Mouse (Mus musculus) forebrain, embryonic 14.5 days (tissue): ENCODE results near the gene Itga9. TPM values are rescaled to one million over a fixed set of nuclear protein-coding genes. Genes with fewer than 3 reads are reported as not detected.

Source experiments
- ATAC-seq: fragments of 200-750 bp; cut with Nextera tagmentation; 2 replicates; pipeline ENCODE4 v1.8.0; 2017; ENCODE audit warnings: mild to moderate bottlenecking, moderate library complexity
- DNase-seq: peaks from one replicate; pipeline ENCODE4 v3.0.0-alpha.2; 2015; ENCODE audit warnings: low spot score
- H3K27ac ChIP-seq: fragments of 300-500 bp; sonication (generic); 2 replicates; pipeline ENCODE4 v1.5.1; 2014; ENCODE audit warnings: low read depth, mild to moderate bottlenecking, control low read depth, low read length, moderate library complexity
- H3K27me3 ChIP-seq: fragments of 300-500 bp; sonication (generic); replicated peaks from 2 replicates; pipeline ENCODE4 v1.6.1; 2014; ENCODE audit warnings: low read length, control low read depth, mixed read lengths; ENCODE audit not compliant: control insufficient read depth, insufficient read depth
- H3K36me3 ChIP-seq: fragments of 300-500 bp; sonication (generic); 2 replicates; pipeline ENCODE4 v1.6.1; 2014; ENCODE audit warnings: low read length, control low read depth; ENCODE audit not compliant: control insufficient read depth, insufficient read depth
- H3K4me1 ChIP-seq: fragments of 300-500 bp; sonication (generic); 2 replicates; pipeline ENCODE4 v1.6.1; 2014; ENCODE audit warnings: antibody characterized with exemption, low read length, control low read depth; ENCODE audit not compliant: control insufficient read depth, insufficient read depth
- H3K4me2 ChIP-seq: fragments of 300-500 bp; sonication (generic); 2 replicates; pipeline ENCODE4 v1.6.1; 2014; ENCODE audit warnings: mild to moderate bottlenecking, control low read depth, low read length
- H3K4me3 ChIP-seq: fragments of 300-500 bp; sonication (generic); 2 replicates; pipeline ENCODE4 v1.5.1; 2014; ENCODE audit warnings: low read depth, low read length, control low read depth
- H3K9ac ChIP-seq: fragments of 300-500 bp; sonication (generic); 2 replicates; pipeline ENCODE4 v1.6.1; 2014; ENCODE audit warnings: mild to moderate bottlenecking, low read length, control low read depth, moderate library complexity
- H3K9me3 ChIP-seq: fragments of 300-500 bp; sonication (generic); replicated peaks from 2 replicates; pipeline ENCODE4 v1.6.1; 2016; ENCODE audit warnings: low read length, control low read depth, mixed read lengths; ENCODE audit not compliant: control insufficient read depth
- WGBS: fragments of 180-500 bp; shearing (Covaris S2); extraction: QIAGEN DNeasy Blood & Tissue Kit; methylation state at CpG from one replicate; pipeline ENCODE4 v1.1.7; 2014; 5-methylcytosine and 5-hydroxymethylcytosine counted together
- polyA plus RNA-seq: library from polyadenylated mRNA; unstranded; fragments of >200 nt; fragmentation: Nextera tagmentation; extraction: Ambion mirVana; gene quantifications from 2 replicates; pipeline ENCODE4 v1.2.1, GENCODE M21; 2014

Gene Itga9
- polyA plus RNA-seq, 1 experiment from 2014 or later = 0.88 TPM

GRCm38 (mm10) chr9:118942030-118942429 lies 335.5 kb downstream of the Itga9 start:
- no peaks in the 10 kb centered on the region for H3K4me1 ChIP-seq
- H3K36me3 ChIP-seq = no peaks in the 10 kb centered on the region
- H3K9ac ChIP-seq = no peak overlapping the region
- no peaks in the 10 kb centered on the region for H3K9me3 ChIP-seq
- H3K4me3 ChIP-seq = no peak overlapping the region
- H3K27me3 ChIP-seq = no peaks in the 10 kb centered on the region
- ATAC-seq (no peak), DNase-seq (no peak)
- no peak overlapping the region for H3K27ac ChIP-seq
- H3K4me2 ChIP-seq = no peak overlapping the region
- 88% methylated on average over 4 of the region's 4 CpGs for WGBS

GRCm38 (mm10) chr9:118943941-118944340 lies 337.5 kb downstream of the Itga9 start:
- no peaks in the 10 kb centered on the region for H3K27me3 ChIP-seq
- no peak overlapping the region for H3K4me2 ChIP-seq
- no peak overlapping the region for H3K4me3 ChIP-seq
- H3K4me1 ChIP-seq = no peaks in the 10 kb centered on the region
- no peaks in the 10 kb centered on the region for H3K36me3 ChIP-seq
- ATAC-seq (no peak), DNase-seq (no peak)
- H3K9ac ChIP-seq = no peak overlapping the region
- no peak overlapping the region for H3K27ac ChIP-seq
- no peaks in the 10 kb centered on the region for H3K9me3 ChIP-seq
- 60% methylated on average over 5 of the region's 5 CpGs for whole genome bisulfite sequencing

GRCm38 (mm10) chr9:118944388-118944787 lies 337.9 kb downstream of the Itga9 start:
- ATAC-seq (no peak), DNase-seq (no peak)
- H3K4me1 ChIP-seq = no peaks in the 10 kb centered on the region
- H3K4me2 ChIP-seq = no peak overlapping the region
- H3K4me3 ChIP-seq = no peak overlapping the region
- H3K9me3 ChIP-seq = no peaks in the 10 kb centered on the region
- no peaks in the 10 kb centered on the region for H3K27me3 ChIP-seq
- H3K27ac ChIP-seq = no peak overlapping the region
- 78% methylated on average over 12 of the region's 12 CpGs for WGBS
- no peak overlapping the region for H3K9ac ChIP-seq
- no peaks in the 10 kb centered on the region for H3K36me3 ChIP-seq

GRCm38 (mm10) chr9:118948486-118948885 lies 342.0 kb downstream of the Itga9 start:
- H3K27ac ChIP-seq = no peak overlapping the region
- H3K36me3 ChIP-seq = no peaks in the 10 kb centered on the region
- no peak for DNase-seq
- H3K4me1 ChIP-seq = no peaks in the 10 kb centered on the region
- no peak overlapping the region for H3K4me2 ChIP-seq
- H3K9me3 ChIP-seq = no peaks in the 10 kb centered on the region
- 92% methylated on average over 5 of the region's 5 CpGs for WGBS
- no peak overlapping the region for H3K9ac ChIP-seq
- H3K4me3 ChIP-seq = no peak overlapping the region
- no peaks in the 10 kb centered on the region for H3K27me3 ChIP-seq
- no peak for ATAC-seq

GRCm38 (mm10) chr9:118949124-118949523 lies 342.6 kb downstream of the Itga9 start:
- no peaks in the 10 kb centered on the region for H3K4me1 ChIP-seq
- DNase-seq = no peak
- ATAC-seq = no peak

GRCm38 (mm10) chr9:118949654-118950053 lies 343.2 kb downstream of the Itga9 start:
- no peak overlapping the region for H3K27ac ChIP-seq
- WGBS = 87% methylated on average over 4 of the region's 4 CpGs
- H3K36me3 ChIP-seq = no peaks in the 10 kb centered on the region
- H3K9me3 ChIP-seq = no peaks in the 10 kb centered on the region
- no peak overlapping the region for H3K9ac ChIP-seq
- no peaks in the 10 kb centered on the region for H3K27me3 ChIP-seq
- no peak overlapping the region for H3K4me2 ChIP-seq
- H3K4me3 ChIP-seq = no peak overlapping the region
- ATAC-seq = no peak
- DNase-seq = no peak
- H3K4me1 ChIP-seq = no peaks in the 10 kb centered on the region

More at GRCm38 (mm10) chr9:118949124-118949523, 342.6 kb downstream of the Itga9 start:
- Histone ChIP-seq H3K27ac (no peak overlapping the region), H3K4me2 (no peak overlapping the region), H3K4me3 (no peak overlapping the region), H3K9me3 (no peaks in the 10 kb centered on the region), H3K27me3 (no peaks in the 10 kb centered on the region), H3K36me3 (no peaks in the 10 kb centered on the region), H3K9ac (no peak overlapping the region)
- WGBS = 89% methylated on average over 8 of the region's 8 CpGs

GRCm38 (mm10) chr9:118950061-118950460 lies 343.6 kb downstream of the Itga9 start:
- Histone ChIP-seq H3K36me3 (no peaks in the 10 kb centered on the region), H3K4me2 (no peak overlapping the region), H3K4me1 (no peaks in the 10 kb centered on the region), H3K9me3 (no peaks in the 10 kb centered on the region), H3K27me3 (no peaks in the 10 kb centered on the region), H3K9ac (no peak overlapping the region), H3K4me3 (no peak overlapping the region), H3K27ac (no peak overlapping the region)
- ATAC-seq (no peak), DNase-seq (no peak)
- WGBS = 72% methylated on average over 10 of the region's 10 CpGs

Other genes with a start within 250 kb of the Itga9 start
- gene Eomes, start 128.5 kb upstream of the Itga9 start, polyA plus RNA-seq = 22.9 and 24.1 TPM in 2 replicates
- gene Golga4, start 100.4 kb upstream of the Itga9 start, polyA plus RNA-seq = 28.5 and 41.2 TPM in 2 replicates